Mouse (Mus musculus) brain, embryonic 18.5 days (tissue): ENCODE data around the gene Nos1ap.
A peak's percentile ranks its signal among the peaks of the same experiment; 100 is the strongest.

ENCODE experiments used
- DNase-seq: peaks from one replicate; pipeline ENCODE4 v3.0.0-alpha.2; 2012; ENCODE audit warnings: low read depth, low spot score

Gene Nos1ap

DNA sequence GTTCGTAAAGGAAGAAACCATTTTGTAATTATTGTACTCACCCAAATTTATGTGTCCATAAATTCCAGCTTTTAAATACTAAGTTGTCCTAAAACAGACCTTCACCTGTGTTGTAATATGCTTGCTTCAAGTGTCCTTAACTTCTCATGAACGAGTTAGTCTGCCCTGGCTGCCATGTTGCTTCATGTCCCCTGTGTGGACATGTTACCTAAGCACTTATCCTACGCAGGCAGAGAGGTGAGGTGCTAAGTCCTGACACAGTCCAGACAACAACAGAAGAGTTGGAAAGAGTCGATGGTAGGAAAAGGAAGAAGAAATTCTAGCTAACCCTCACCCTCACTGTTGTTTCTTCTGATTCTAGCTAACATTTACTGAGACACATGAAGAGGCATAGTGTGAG, 43.4 kb downstream of the Nos1ap start:
- DNase-seq: no peak

- DNase-seq: no peak
Measured at GRCm38 (mm10) chr1:170545286-170545685, 44.4 kb downstream of the Nos1ap start.

- DNase-seq: no peak
Measured at GRCm38 (mm10) chr1:170539507-170539906, 50.2 kb downstream of the Nos1ap start.

DNA sequence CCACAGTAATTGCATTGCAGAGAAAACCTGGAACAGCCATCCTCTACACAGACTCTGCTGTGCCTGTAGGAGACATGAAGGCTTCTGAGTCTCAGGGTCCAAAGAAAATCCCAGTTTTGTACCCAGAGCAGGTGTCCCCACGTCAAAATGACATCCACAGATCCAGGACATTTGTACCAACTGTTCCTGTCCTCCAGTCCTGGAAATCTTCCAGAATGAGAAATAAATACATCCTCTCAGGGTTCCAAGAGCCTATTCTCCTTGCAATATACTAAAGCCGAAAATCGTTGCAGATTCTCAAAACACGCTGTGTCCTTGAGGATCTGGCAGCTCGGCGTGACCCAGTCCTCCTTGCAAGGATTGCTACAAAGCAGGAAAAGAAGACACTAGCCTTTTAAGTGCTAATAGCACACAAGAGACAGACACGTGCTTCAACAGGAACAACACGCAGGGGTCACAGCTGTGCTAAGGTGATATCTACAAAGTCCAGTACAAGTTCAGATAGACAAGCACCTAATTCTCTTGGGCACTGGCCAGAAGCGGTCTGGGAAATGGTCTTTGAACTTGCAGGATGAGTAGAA, 51.1 kb downstream of the Nos1ap start:
- peak; percentile 8 for DNase-seq

DNA sequence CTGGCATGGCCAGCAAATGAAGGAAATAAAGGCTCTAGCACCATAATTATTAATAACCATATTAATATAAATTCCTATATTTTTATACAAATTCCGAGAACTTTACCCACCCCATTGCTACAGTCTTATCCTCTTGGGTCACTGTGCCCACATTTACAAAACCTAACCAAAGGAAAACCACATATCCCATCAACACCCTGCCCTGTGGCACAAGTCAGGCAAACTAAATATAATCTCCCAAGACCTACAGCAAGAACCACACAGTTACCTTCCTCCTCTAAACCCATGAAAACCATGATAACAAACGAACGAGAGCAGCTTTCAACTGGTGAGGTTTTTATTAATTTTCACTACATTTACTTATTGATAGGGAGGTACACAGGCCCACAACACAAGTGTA, 53.3 kb downstream of the Nos1ap start:
- no peak for DNase-seq

DNA sequence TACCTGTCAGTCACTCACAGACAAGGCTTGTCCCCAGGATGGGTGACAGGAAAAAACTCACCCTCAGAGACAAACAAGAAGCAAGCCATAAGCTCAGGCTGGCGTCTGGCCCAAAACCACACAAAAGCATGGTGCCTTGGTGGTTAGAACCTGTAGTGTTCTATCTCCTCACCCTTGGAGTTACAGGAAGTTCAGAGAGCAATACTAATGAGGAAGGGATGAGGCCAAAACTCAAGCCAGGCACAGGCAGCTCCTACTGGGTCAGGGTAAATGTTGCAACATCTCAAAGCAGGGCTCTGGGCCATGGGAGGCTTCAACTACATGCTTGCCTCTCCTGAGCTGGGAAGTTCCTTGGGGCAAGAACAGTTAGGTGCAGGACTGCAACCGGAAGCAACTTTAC, 54.4 kb downstream of the Nos1ap start:
- DNase-seq: no peak

GRCm38 (mm10) chr1:170531286-170531685, 58.4 kb downstream of the Nos1ap start:
- DNase-seq: no peak

DNA sequence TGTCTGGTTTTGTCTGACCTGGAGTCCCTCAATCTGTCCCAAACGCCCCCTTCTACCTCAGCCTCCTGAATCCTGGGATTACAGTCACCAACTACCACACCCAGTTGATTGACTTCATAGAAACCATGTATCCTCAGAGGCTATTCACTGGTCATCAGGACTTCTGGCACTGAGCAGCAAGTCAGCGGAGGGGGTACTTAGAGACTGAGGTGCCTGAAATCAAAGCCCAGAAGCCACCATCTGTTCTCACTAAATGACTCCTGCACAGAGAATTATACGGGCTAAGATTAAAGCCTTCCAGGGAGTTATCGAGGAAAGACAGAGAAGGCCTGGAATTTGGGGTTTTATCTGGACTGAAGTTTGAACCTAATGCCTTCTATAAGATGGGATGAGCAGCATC, 59.2 kb downstream of the Nos1ap start:
- no peak for DNase-seq

DNA sequence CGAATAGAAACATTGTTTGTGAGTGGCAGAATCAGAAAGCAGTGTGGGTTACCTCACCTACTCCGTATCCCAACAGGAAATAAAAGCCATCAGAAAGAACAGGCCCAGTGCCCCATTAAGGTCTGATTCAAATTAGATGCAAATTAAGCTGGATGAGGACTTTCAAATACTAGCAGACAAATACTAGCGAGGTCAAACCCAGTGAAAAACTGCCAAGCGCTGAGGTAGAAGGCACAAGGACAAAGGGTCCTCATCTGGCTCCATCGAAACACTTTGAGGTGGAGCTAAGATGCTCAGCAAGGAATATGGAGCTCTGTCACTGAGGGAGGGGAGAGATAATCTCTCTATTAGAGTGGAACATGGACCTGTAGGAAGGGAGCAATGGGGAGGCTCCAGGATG, 66.8 kb downstream of the Nos1ap start:
- DNase-seq: no peak

GRCm38 (mm10) chr1:170521520-170522205, 68.0 kb downstream of the Nos1ap start:
- no peak for DNase-seq

DNA sequence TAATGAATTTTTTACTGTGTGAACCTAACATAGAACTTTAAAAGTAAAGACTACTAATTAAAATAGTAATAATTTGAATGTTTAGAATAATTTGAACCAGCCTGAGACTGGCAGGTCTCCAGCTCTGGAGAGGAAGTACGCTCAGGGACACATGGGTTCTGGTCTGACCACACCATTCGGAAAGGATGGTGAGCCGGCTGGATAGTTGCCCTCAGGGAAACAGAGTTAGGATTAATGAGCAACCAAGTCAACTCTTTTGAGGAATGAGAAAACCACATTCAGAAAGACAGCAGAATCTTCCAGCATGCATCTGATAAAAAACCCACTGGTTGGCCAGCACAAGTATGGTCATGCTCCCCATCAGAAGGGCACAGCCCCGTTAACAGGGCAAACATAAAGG, 69.5 kb downstream of the Nos1ap start:
- no peak for DNase-seq

GRCm38 (mm10) chr1:170519631-170520030, 70.0 kb downstream of the Nos1ap start:
- no peak for DNase-seq

DNA sequence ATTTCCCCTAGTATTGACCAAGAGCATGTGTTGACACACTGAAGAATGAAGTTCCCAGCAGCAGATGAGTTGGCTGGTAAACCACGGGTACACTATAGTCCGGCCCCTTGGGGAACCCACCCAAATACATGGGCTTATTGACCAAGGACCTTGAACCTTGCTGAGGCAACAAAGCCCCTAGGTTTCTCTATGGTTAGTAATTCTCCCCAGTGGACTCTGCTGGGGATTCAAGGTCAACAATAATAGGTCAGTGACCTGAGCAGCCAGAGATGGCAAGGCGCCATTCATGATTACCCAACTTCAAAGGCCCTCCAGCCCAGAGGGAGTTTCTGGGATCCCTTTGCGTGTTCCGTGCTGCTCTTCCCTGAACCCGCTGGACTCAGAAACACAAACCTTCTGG, 73.5 kb downstream of the Nos1ap start:
- DNase-seq: no peak

DNA sequence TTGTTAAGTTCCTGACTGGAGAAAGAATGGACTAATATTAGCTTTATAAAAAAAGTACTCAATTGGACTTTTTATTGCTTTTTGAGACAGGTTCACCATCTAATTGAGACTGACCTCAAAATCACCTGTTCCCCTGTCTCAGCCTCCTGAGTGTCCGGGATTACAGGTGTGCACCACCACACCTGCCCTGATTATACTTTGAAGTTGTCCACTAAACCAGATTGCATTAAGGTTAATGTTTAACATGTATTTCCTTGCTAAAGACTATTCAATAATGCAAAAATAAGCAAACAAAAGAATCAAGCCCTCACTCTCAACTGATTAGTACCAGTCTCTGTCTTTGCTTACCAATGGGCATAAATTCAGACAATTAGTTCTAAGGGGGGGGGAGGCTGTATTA, 74.2 kb downstream of the Nos1ap start:
- DNase-seq: no peak

DNA sequence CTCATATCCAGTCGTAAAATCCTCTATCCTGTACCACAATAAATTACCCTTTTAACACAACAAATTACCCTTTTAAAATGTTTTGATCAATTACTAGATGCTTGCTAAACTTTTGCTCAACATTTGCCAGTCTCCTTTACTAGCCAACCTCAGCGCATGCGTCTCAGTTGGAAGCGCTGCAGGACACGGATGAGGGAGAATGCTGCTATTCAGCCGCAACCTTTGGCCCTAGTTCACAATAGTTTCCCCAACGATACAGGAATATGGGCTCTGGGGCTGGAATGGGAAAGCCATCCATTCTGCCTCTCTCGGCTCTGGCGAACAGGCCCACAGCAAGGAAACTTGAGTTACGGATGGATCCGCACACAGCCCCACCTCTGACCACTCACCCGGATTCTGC, 75.4 kb downstream of the Nos1ap start:
- no peak for DNase-seq

DNA sequence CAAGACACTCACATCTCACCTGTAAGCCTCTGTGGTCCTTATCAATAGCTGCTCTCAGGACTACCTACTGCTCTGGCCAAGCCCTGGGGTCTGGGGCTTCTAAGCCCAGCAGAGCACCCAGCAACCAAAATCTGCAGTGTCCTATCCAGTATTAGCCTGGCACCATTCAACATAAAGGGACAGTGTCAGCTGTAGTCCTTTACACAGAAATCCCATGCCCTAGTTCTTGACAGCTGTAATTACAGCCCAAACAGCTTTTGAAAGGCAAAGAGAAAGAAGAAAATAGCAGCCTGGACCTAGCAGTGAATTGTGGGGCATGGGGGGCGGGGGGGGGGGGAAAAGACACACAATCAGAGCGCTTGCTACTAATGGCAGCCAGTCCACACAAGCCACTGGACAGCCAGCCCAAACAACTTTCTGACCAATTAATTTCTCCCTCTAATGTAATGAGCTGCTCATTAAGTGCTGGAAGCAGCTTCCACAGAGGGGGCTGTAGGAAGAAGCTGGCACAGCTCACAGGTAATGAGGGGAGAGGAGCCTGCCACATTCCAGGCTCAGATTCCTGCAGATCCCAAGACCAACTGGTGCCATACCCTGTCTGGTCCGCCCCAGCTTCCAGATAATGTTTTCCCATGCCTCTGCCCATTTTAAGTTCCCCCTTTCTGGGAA, 77.1 kb downstream of the Nos1ap start:
- DNase-seq: no peak

DNA sequence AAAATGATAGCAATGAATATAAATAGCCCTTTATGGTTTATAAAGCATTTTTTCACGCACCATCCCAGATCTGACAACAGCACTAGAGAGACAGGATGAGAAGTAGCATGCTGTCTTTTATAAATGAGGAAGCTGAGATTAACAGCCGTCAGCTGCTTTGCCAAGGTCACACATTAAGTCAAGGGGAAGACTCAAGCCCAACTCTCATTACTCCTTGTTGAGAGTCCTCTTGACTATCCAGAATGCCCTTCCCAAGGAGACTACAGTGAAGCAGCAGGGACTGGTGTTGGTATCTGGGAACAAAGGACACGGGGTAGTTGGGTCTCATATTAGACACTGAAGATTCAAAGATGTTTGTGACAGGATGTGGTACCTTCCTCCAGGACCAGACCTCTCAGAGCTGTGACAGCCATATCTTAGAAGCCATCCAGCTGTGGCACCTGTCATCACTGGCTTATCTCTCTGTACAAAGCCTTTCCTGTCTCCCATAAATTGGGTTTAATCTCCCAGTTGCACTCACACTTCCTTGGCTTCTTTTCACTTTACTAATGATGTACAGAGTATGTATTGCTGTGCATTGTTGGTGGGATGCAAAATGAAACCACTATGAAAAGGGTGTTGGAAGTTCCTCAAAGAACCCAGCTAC, 78.9 kb downstream of the Nos1ap start:
- no peak for DNase-seq

DNA sequence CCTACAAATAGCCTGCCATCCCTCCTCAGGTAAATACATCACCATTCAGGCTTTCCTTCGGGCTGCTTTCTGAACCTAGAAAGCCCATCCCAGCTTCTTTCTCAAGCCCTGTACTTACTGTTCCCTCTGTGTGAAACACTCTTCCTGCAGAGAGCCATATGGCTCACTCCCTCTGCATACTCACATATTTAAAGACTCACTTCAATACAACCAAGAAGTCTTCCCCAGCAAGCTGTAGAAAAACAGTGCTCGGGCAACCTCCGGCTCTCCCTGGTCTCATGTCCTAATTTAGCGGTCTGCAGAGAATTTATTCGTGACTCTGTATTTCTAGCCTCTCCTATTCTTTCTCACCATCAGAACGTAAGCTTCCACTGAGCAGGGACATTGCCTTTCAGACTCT, 83.4 kb downstream of the Nos1ap start:
- no peak for DNase-seq

DNA sequence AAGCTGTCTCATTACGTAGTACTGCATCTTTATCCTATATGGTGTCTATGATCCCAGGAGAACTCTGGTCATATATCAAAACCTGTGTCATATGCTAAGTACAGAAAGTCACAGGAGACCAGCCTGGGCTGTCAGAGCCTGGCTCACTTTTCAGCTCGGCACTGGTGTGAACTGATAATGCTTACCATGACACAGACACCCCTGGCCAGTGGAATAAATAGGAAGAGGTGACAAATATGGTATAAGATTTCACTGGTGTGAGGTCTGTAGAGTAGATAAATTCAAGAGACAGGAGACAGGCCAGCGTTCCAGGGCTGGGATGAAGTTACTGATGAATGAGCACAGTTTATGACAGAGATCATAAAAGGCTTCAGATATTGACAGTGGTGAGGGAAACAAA, 84.6 kb downstream of the Nos1ap start:
- no peak for DNase-seq

DNA sequence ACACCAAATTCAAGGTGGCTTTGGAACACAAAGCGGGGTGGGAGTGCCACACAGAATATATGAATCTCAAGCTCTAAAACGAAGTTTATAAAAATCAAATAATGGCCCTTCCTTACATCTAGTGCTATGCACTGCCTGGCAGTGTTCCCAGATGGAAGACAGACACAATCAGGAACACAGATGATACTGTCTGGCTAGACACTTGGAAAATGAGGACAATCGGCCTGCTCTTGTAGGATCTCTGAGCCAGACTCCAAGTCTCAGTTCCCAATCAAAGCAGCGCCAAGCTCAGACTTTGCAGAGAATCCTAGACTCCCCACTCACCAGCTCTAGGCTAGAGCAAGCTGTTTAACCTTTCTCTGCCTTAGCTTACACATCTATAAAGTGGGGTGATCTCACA, 85.3 kb downstream of the Nos1ap start:
- no peak for DNase-seq

DNA sequence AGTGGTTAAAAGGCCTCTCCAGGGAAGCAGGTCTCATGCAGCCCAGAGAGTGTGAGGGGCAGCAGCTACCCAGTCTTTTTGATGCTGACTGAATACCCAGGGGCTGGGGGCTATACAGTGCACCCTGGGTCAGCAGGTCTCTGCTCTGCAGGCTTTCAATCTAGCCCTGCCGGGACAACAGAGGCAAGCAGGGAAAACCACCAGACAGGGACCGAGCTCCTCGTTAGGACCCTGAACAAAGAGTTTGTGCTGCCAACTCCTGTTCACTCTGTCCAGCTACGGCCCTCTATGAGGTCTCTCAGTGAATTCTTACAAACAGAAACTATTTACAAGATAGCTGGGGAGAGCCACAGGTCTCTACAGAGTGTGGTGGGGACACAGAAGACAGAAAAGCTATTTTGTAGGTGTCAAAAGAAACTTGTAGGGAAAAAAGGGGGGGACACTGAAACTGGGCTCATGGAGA, 86.4 kb downstream of the Nos1ap start:
- no peak for DNase-seq

DNA sequence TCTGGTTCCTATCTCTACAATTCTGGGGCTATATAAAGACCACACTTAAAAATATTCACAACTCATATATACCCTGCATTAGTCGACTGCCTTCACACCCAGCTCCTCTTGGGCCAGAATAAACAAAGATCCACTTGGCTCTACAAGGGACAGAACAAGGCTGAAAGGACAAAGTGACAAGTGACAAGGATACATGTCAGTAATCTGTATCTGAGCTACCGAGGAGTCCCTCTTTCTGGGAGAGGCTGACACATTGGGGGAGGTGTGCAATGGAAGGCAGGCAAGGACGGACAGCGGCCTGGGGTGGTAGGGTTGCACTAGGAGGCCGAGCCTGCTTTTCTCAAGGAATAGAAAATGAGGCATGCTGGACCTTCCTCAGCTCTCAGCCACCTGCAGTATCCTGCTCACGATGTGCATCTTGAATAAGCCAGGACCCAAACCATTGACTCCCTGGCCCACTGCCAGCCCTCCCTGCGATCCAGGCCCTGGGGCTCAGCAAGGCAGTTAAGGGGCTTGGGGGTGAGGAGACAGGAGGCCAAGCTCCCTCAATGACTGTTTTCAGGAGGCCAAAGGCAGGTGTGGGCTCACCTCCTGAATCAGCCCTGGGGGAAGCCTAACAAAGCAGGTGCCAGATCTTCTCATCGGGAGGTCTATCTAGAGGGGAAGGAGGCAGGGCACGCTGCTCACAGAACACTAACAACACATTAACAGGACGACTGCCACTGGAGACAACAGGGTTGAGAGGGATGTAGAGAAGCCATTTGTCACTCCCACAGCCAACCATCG, 87.0 kb downstream of the Nos1ap start:
- no peak for DNase-seq
